Mouse (Mus musculus): ENCODE measurements at regions not wholly inside any gene's neighbourhood (a gene's known extent, or its start where the extent isn't known, plus 50 kb on each side); places are given as distances from the start of the nearest gene placed in this dataset.

DNA sequence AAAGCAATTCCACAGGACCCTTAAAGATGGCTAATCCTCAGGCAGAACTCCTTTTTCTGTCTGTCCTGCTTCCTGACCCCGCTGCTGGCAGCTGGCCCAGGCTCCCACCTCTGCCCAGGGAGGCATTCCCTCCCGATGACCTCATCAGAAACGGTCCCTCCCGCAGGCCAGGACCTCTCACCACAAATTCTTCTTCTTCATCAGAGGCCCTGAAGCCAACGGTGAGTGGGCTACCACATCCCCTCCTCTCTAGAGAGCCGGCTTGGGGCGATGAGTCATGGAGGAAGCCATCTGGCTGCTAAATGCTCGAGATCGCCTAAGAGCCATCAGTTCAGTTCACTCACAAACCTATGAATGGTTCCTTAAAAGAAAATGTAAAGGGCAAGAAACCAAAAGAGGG, 56.7 kb upstream of the Tpm1 start:
- TF ChIP-seq CTCF (IDR thresholded peaks at IDR 0.05; ENCODE audit: extremely low read depth, insufficient read length, insufficient replicate concordance, low read depth, low read length) (no peak), POLR2A (IDR thresholded peaks at IDR 0.05; ENCODE audit: low read depth, low read length) (no peak)

Data from small intestine, adult 2 months (tissue).